Mouse (Mus musculus) lung, adult 18-20 months (tissue): Measurements from ENCODE around the gene Fubp3.
A peak's percentile ranks its signal among the peaks of the same experiment; 100 is the strongest.
"Not testable (repeated sequence)": the region's sequence is repeated elsewhere in the genome, so short reads cannot be mapped to it uniquely, and the experiment has no call there.

Experiments used
- DNase-seq, 2 experiments: peaks; one replicate each; pipeline ENCODE4 v3.0.0; 2022; ENCODE audit warnings: mixed read lengths in 2 of 2

Fubp3 gene

GRCm38 (mm10) chr2:31572051-31572914 lies at the start of gene Fubp3:
Gene Fubp3, plus strand, starts transcription at chr2:31572651.
- DNase-seq: peak; percentile 93 to 94

- DNase-seq: no peak
Observed at GRCm38 (mm10) chr2:31524641-31525040, 47.8 kb upstream of the Fubp3 start.

- no peak for DNase-seq
Observed at GRCm38 (mm10) chr2:31525778-31526177, 46.7 kb upstream of the Fubp3 start.

- DNase-seq: no peak
Observed at GRCm38 (mm10) chr2:31530201-31530600, 42.2 kb upstream of the Fubp3 start.

- DNase-seq: peak; percentile 85 to 92
Observed at GRCm38 (mm10) chr2:31537054-31537453, 35.4 kb upstream of the Fubp3 start.

GRCm38 (mm10) chr2:31538745-31539144 lies 33.7 kb upstream of the Fubp3 start:
- DNase-seq: no peak

GRCm38 (mm10) chr2:31541581-31541980 lies 30.9 kb upstream of the Fubp3 start:
- DNase-seq: peak; percentile 37 to 56

GRCm38 (mm10) chr2:31547726-31548125 lies 24.7 kb upstream of the Fubp3 start:
- no peak for DNase-seq

- no peak for DNase-seq
Observed at GRCm38 (mm10) chr2:31550503-31550902, 21.9 kb upstream of the Fubp3 start.

GRCm38 (mm10) chr2:31551351-31551750 lies 21.1 kb upstream of the Fubp3 start:
- not testable (repeated sequence) for DNase-seq

- DNase-seq: no peak
Observed at GRCm38 (mm10) chr2:31551971-31552370, 20.5 kb upstream of the Fubp3 start.

- DNase-seq: no peak
Observed at GRCm38 (mm10) chr2:31554619-31555018, 17.8 kb upstream of the Fubp3 start.

- no peak for DNase-seq
Observed at GRCm38 (mm10) chr2:31572915-31573635, 624 bp downstream of the Fubp3 start.

GRCm38 (mm10) chr2:31581617-31582016 lies 9.2 kb downstream of the Fubp3 start:
- no peak for DNase-seq

- DNase-seq: peak in 1 of 2 experiments; percentile 11
Observed at GRCm38 (mm10) chr2:31591799-31592484, 19.5 kb downstream of the Fubp3 start.

- no peak for DNase-seq
Observed at GRCm38 (mm10) chr2:31607555-31607954, 35.1 kb downstream of the Fubp3 start.

GRCm38 (mm10) chr2:31609859-31610261 lies 37.4 kb downstream of the Fubp3 start:
- no peak for DNase-seq

- no peak for DNase-seq
Observed at GRCm38 (mm10) chr2:31610922-31611321, 38.5 kb downstream of the Fubp3 start.

- DNase-seq: no peak
Observed at GRCm38 (mm10) chr2:31611400-31611799, 38.9 kb downstream of the Fubp3 start.

- no peak for DNase-seq
Observed at GRCm38 (mm10) chr2:31612627-31613026, 40.2 kb downstream of the Fubp3 start.

- no peak for DNase-seq
Observed at GRCm38 (mm10) chr2:31613781-31614180, 41.3 kb downstream of the Fubp3 start.

GRCm38 (mm10) chr2:31618484-31619161 lies 46.2 kb downstream of the Fubp3 start:
- DNase-seq: no peak

- DNase-seq: no peak
Observed at GRCm38 (mm10) chr2:31619208-31619607, 46.8 kb downstream of the Fubp3 start.
